Mouse (Mus musculus) liver, embryonic 16.5 days (tissue): ENCODE measurements around the gene Traf2. TPM values are rescaled to one million over a fixed set of nuclear protein-coding genes. Genes with fewer than 3 reads are reported as not detected.

ENCODE experiments used
- ATAC-seq: fragments of 200-750 bp; cut with Nextera tagmentation; 2 replicates; pipeline ENCODE4 v1.8.0; 2017; ENCODE audit warnings: low read depth, mild to moderate bottlenecking, moderate number of reproducible peaks, moderate library complexity
- H3K27ac ChIP-seq: fragments of 300-500 bp; sonication (generic); 2 replicates; pipeline ENCODE4 v1.5.1; 2014; ENCODE audit warnings: mild to moderate bottlenecking, low read length
- H3K27me3 ChIP-seq: fragments of 300-500 bp; sonication (generic); 2 replicates; pipeline ENCODE4 v1.6.1; 2014; ENCODE audit warnings: low read depth, low read length, mixed read lengths; ENCODE audit not compliant: control insufficient read depth, insufficient read depth
- H3K36me3 ChIP-seq: fragments of 300-500 bp; sonication (generic); 2 replicates; pipeline ENCODE4 v1.6.1; 2014; ENCODE audit warnings: mild to moderate bottlenecking; ENCODE audit not compliant: control insufficient read depth, insufficient read depth
- H3K4me1 ChIP-seq: fragments of 300-500 bp; sonication (generic); 2 replicates; pipeline ENCODE4 v1.6.1; 2014; ENCODE audit warnings: low read depth, low read length, mixed read lengths; ENCODE audit not compliant: control insufficient read depth
- H3K4me2 ChIP-seq: fragments of 300-500 bp; sonication (generic); 2 replicates; pipeline ENCODE4 v1.6.1; 2014; ENCODE audit warnings: low read depth, low read length, mixed read lengths
- H3K4me3 ChIP-seq: fragments of 300-500 bp; sonication (generic); 2 replicates; pipeline ENCODE4 v1.5.1; 2014; ENCODE audit warnings: low read depth, mild to moderate bottlenecking, low read length
- H3K9ac ChIP-seq: fragments of 300-500 bp; sonication (generic); 2 replicates; pipeline ENCODE4 v1.6.1; 2014; ENCODE audit warnings: low read depth, low read length
- H3K9me3 ChIP-seq: fragments of 300-500 bp; sonication (generic); replicated peaks from 2 replicates; pipeline ENCODE4 v1.6.1; 2016; ENCODE audit warnings: low read length; ENCODE audit not compliant: control insufficient read depth
- WGBS: fragments of 180-500 bp; shearing (Covaris S2); extraction: QIAGEN DNeasy Blood & Tissue Kit; methylation state at CpG from one replicate; pipeline ENCODE4 v1.1.7; 2014; ENCODE audit not compliant: insufficient replicate concordance; 5-methylcytosine and 5-hydroxymethylcytosine counted together
- polyA plus RNA-seq: library from polyadenylated mRNA; unstranded; fragments of >200 nt; fragmentation: Nextera tagmentation; extraction: Ambion mirVana; gene quantifications from 2 replicates; pipeline ENCODE4 v1.2.1, GENCODE M21; 2015

The Traf2 gene
- polyA plus RNA-seq, 1 experiment from 2014 or later, result 13.0 TPM

GRCm38 (mm10) chr2:25502726-25503125, 44.0 kb downstream of the Traf2 start:
- Histone ChIP-seq H3K4me3 (no peak overlapping the region), H3K4me1 (peaks cover 42% of the 10 kb centered on the region), H3K4me2 (peak overlapping the region; percentile 84; the same call in 1 of the 2 replicates), H3K27me3 (no peaks in the 10 kb centered on the region), H3K27ac (peak overlapping the region; percentile 56), H3K36me3 (peaks cover 6% of the 10 kb centered on the region; the same call in 1 of the 2 replicates), H3K9ac (0 out of 2 replicates have a peak overlapping the region, but pooled peaks have one; percentile 10), H3K9me3 (no peaks in the 10 kb centered on the region)
- peak; percentile 58 for ATAC-seq
- WGBS, result 36% methylated on average over 3 of the region's 3 CpGs

GRCm38 (mm10) chr2:25501593-25502486, 44.9 kb downstream of the Traf2 start, which contains the start of gene C8g:
Gene C8g (minus strand): TSS chr2:25501719.
- H3K4me2 ChIP-seq, result peak within 1 kb of the TSS; percentile 84
- peak within 1 kb of the TSS; percentile 87 for H3K9ac ChIP-seq
- 64% methylated on average over 20 of the region's 20 CpGs for WGBS

GRCm38 (mm10) chr2:25500576-25501405, 45.9 kb downstream of the Traf2 start, which contains the start of gene Fbxw5:
Gene Fbxw5 (plus strand): TSS chr2:25500750.
- WGBS, result under 1% methylated on average over 40 of the region's 44 CpGs
- peak within 1 kb of the TSS; percentile 84 for H3K4me2 ChIP-seq
- peak within 1 kb of the TSS; percentile 82 for H3K4me3 ChIP-seq
- H3K4me1 ChIP-seq, result peaks cover 42% of the 10 kb centered on the region
- peak within 1 kb of the TSS; percentile 87 for H3K9ac ChIP-seq
- no peaks in the 10 kb centered on the region for H3K9me3 ChIP-seq
- peaks cover 6% of the 10 kb centered on the region; the same call in 1 of the 2 replicates for H3K36me3 ChIP-seq
- H3K27me3 ChIP-seq, result no peaks in the 10 kb centered on the region
- peak; percentile 83 for ATAC-seq
- peak within 1 kb of the TSS; percentile 84 for H3K27ac ChIP-seq

More at GRCm38 (mm10) chr2:25501593-25502486, 44.9 kb downstream of the Traf2 start, which contains the start of gene C8g:
- Histone ChIP-seq H3K4me3 (peak within 1 kb of the TSS; percentile 82), H3K9me3 (no peaks in the 10 kb centered on the region), H3K27ac (peak within 1 kb of the TSS; percentile 81), H3K27me3 (no peaks in the 10 kb centered on the region), H3K36me3 (peaks cover 6% of the 10 kb centered on the region; the same call in 1 of the 2 replicates), H3K4me1 (peaks cover 42% of the 10 kb centered on the region)
- no peak for ATAC-seq

- H3K9ac ChIP-seq, result peak overlapping the region; percentile 61
- peaks cover 42% of the 10 kb centered on the region for H3K4me1 ChIP-seq
- peak; percentile 65 for ATAC-seq
- 45% methylated on average over 6 of the region's 6 CpGs for WGBS
- peak overlapping the region; percentile 84 for H3K4me2 ChIP-seq
- peak overlapping the region; percentile 82 for H3K4me3 ChIP-seq
- peaks cover 6% of the 10 kb centered on the region; the same call in 1 of the 2 replicates for H3K36me3 ChIP-seq
- no peaks in the 10 kb centered on the region for H3K9me3 ChIP-seq
- H3K27ac ChIP-seq, result peak overlapping the region; percentile 84
- H3K27me3 ChIP-seq, result no peaks in the 10 kb centered on the region
Measured at GRCm38 (mm10) chr2:25500071-25500575, 46.6 kb downstream of the Traf2 start.

- Histone ChIP-seq H3K4me2 (no peak overlapping the region), H3K9ac (no peak overlapping the region), H3K4me3 (no peak overlapping the region), H3K9me3 (no peaks in the 10 kb centered on the region), H3K27ac (no peak overlapping the region), H3K4me1 (peaks cover 39% of the 10 kb centered on the region), H3K36me3 (0 out of 2 replicates have a peak, but pooled peaks cover 3% of the 10 kb centered on the region), H3K27me3 (no peaks in the 10 kb centered on the region)
- ATAC-seq, result no peak
- WGBS, result 49% methylated on average over 15 of the region's 15 CpGs
Measured at GRCm38 (mm10) chr2:25498622-25499478, 47.9 kb downstream of the Traf2 start.

GRCm38 (mm10) chr2:25497846-25498575, 48.7 kb downstream of the Traf2 start:
- Histone ChIP-seq H3K27me3 (no peaks in the 10 kb centered on the region), H3K4me1 (peaks cover 35% of the 10 kb centered on the region), H3K36me3 (0 out of 2 replicates have a peak, but pooled peaks cover under 1% of the 10 kb centered on the region), H3K4me2 (no peak overlapping the region), H3K4me3 (no peak overlapping the region), H3K9me3 (no peaks in the 10 kb centered on the region), H3K9ac (no peak overlapping the region), H3K27ac (no peak overlapping the region)
- ATAC-seq, result no peak
- WGBS, result 41% methylated on average over 6 of the region's 6 CpGs

GRCm38 (mm10) chr2:25496462-25496861, 50.3 kb downstream of the Traf2 start:
- ATAC-seq, result no peak
- H3K27ac ChIP-seq, result no peak overlapping the region
- WGBS, result 40% methylated on average over 4 of the region's 4 CpGs

More at GRCm38 (mm10) chr2:25496462-25496861, 50.3 kb downstream of the Traf2 start:
- Histone ChIP-seq H3K36me3 (no peaks in the 10 kb centered on the region), H3K9ac (no peak overlapping the region), H3K4me3 (no peak overlapping the region), H3K9me3 (no peaks in the 10 kb centered on the region), H3K4me2 (no peak overlapping the region), H3K27me3 (no peaks in the 10 kb centered on the region), H3K4me1 (peaks cover 19% of the 10 kb centered on the region)
